Mouse (Mus musculus) layer of hippocampus, postnatal 14 days (tissue): Measurements from ENCODE around the gene Aes. TPM values are rescaled to one million over a fixed set of nuclear protein-coding genes. Genes with fewer than 3 reads are reported as not detected.
A peak's percentile ranks its signal among the peaks of the same experiment; 100 is the strongest.

Source experiments
- DNase-seq, 2 experiments: peaks; one replicate each; pipeline ENCODE4 v3.0.0; 2021 to 2022; ENCODE audit warnings: low spot score in 2 of 2, mixed read lengths in 1 of 2
- total RNA-seq, 2 experiments: library from RNA; stranded (reverse); gene quantifications; 2 replicates each; pipeline ENCODE4 v1.2.3; 2021

The Aes gene
- total RNA-seq, 2 experiments from 2014 or later = 639 to 673 TPM

DNA sequence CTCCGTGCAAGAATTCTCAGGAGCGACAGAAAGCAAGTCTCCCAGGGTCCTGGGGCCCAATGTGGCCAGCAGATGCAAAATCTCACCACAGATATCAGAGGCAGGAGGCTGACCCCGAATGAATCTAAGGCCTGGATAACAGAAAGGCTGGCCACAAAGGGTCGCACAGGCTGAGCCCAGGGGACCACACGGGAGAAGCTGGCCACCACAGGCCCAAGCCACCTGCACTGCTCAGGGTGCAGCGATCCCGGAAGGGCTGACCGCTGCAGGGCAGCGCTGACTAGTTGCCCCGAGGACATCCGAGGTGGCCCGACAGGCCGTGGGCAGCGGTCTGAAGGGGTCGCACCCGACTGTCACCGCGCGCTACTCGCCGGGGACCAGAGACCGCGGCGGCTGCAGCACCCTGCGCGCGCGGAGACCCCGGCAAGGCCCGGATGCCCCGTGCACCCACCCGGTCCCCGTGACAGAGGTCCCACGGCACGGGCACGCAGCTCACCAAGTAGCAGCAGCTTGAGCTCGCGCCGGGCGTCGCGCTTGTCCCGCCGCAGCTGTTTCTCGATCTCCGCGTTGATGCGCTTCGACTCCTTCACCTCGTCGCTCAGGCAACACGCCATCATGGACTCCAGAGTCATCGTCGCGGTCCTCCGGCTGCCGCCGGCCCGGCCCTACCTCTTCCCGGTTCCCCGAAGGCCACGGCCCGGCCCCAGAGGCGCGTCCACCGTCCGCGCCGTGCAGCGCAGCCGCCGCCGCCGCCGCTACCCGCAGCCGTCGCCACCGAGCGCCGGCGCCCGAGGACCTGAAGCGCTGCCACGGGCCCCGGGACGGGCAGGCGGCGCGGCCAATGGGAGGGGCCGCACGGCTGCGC, 14.8 kb upstream of the Aes start:
- DNase-seq = no peak

- peak; percentile 99 to 100 for DNase-seq
Observed at GRCm38 (mm10) chr10:81545161-81545747, 14.0 kb upstream of the Aes start, which contains the start of gene Gna11. Gene Gna11, minus strand, starts transcription at chr10:81545190.

GRCm38 (mm10) chr10:81546332-81546731, 13.0 kb upstream of the Aes start:
- no peak for DNase-seq

- no peak for DNase-seq
Observed at GRCm38 (mm10) chr10:81546788-81547571, 12.3 kb upstream of the Aes start.

DNA sequence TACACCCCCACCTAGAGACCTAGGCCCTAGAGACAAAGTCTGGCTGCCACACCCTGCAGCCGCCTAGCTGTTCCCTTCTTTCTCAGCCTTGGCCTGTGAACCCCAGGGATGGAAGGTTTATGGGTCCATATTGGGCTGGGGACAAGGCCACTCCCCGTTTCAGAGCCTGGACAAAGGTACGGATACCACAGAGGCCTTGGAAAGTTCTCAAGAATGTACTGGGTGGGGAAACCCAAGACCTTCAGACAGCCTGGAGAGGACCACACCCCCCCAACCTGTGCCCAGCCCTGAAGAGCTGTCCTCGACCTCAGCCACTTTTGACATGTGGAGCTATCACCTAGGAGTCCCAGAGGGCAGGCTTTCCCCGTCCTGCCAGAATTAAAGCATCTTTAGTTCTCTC, 10.3 kb upstream of the Aes start:
- no peak for DNase-seq

- DNase-seq = no peak
Observed at GRCm38 (mm10) chr10:81550257-81550656, 9.0 kb upstream of the Aes start.

DNA sequence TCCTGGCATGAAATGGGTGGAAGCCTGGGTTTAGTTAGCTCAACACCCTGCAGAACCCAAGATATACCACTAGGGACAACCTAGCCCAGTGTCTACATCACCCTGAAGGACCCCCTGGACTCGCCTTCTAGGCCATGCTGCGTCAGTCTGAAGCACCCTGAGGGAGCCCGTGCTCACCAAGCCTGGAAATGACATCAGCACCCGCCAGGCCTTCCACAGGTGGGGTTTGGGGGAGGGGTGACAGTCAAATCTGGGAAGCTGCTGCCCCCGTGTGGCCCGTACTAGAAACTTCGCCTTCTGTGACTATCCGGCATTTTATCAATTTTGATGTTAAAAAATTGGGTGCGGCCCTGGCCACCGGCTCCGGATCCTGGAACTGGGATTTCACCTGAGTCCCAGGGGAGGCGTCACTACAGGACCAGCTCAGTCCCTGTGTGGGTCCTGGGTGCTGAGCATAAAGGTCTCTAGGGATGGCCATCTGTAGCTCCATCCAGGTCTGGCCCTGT, 7.6 kb upstream of the Aes start:
- peak; percentile 80 to 88 for DNase-seq

DNA sequence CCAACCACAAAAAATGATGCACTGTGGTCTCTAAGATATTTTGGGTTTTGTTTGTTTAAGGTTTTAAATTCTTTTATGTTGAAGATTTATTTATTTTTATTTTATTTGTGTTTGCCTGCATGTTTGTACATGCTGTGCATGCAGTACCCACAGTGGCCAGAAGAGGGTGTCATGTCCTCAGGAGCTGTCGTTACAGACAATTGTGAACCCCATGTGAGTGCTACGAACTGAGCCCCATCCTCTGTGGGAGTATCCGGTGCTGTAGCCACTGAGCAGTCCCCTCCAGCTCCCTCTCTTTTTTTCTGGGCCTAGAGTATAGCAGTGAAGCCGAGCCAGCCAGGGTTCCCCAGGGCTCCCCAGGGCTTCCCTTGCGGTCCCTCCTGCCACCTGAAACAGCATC, 6.1 kb upstream of the Aes start:
- no peak for DNase-seq

GRCm38 (mm10) chr10:81553807-81554755, 5.2 kb upstream of the Aes start:
- no peak for DNase-seq

DNA sequence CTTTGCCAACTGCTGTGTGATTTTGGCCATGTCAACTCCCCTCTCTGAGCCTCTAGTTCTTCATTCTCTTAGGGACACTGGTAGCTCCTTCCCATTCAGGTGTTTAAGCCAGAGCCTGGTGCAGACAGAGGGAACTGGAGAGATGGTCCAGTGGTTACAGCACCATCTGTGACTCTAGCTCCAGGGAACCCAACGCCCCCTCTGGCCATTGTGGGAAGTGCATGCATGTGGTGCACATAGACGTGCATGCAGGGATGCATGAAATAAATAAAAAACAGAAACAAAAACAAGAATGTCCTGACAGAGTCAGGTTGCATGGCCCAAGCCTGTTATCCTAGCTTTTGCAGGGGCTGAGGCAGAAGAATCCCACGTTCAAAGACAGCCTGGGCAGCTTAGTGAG, 3.0 kb upstream of the Aes start:
- no peak for DNase-seq

DNA sequence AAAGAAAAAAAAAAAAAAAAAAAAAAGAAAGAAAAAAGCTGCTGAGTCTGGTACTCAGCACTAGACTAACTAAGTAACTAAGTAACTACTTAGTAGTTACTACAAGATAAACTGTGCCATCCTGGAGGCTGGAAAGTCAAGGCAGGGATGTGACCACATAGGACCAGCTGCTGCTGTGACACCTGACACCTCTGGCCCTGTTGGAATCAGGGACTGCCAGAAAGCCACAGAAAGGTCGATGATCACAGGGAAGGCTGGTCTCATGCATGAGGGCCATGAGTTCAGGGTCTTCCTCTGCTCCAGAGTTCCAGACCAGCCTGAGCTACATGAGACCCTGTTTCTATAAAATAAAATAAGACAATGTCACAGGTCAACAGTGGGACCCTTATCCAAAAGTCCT, 1.8 kb upstream of the Aes start:
- no peak for DNase-seq

DNA sequence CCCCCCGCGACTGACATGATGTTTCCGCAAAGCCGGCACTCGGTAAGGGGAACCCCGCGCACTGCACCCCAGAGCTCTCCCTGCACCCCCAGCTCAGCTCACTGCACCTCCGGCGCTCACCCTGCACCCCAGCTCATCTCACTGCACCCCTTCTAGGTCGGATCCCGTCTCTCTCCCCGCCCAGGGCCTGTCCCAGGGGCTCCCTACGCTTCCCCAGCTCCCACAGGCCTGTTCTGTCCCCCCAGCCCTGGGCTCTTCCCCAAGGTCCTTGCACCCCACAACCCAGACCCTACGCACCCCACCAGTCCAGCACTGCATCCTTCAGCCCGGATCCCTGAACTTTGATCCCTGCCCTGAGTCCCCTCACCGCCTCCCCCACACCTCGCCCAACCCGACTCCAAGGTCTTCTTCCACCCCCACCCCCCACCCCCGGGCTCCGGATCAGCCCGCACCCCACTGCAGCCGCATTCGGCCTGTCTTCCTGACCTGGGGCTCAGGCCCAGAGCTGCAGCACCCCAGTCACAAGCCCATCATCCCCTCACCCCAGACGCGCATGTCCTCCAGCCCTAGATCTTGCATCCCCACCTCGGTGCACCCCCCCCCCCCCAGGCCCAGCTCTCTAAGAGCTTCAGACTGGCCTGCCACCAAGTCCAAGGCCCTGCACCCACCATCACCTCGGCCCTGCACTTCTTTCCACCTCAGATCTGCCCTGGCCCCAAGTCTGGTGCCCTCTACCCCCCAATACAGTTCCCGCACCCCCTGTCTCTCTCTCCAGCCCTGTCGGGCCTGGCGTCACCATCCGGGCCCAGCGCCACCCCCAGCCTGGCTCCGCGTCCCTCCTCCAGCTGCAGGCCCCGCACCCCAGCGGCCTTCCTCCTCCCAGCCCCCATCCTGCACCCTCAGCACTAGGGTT, 595 bp downstream of the Aes start:
- peak; percentile 60 to 65 for DNase-seq

DNA sequence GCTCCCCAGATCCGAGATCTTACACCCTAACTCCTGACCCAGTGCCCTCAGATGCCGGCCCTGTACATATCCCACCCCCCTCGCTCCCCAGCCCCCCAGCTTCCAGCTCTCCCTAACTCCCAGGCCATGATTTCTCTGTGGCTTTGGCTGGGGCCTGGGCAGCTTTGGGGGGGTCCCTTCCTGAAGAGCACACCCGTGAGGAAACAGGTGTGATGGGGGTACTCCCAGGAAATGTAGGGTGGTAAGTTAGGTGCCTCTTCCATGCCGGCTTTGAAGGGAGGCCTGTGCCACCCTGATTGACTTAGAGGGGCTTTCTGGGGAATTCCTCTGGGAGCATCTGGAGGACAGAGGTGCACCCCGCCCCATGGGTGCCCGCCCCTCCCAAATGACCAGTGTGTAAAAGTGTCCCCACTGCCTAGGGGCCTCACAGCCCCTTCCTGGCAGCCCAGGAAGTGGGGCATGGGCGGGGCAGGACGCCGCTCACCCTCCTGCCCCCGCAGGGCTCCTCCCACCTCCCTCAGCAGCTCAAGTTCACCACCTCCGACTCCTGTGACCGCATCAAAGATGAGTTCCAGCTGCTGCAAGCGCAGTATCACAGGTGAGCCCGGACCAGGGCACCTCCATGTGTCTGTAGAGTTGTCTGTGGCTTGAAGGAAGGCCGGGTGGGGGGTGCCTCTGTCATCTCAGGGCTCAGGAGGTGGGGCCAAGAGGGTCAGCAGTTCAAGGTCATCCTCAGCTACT, 1.6 kb downstream of the Aes start:
- DNase-seq = no peak

- no peak for DNase-seq
Observed at GRCm38 (mm10) chr10:81562411-81562810, 3.1 kb downstream of the Aes start.

- no peak for DNase-seq
Observed at GRCm38 (mm10) chr10:81563481-81563880, 4.2 kb downstream of the Aes start.

DNA sequence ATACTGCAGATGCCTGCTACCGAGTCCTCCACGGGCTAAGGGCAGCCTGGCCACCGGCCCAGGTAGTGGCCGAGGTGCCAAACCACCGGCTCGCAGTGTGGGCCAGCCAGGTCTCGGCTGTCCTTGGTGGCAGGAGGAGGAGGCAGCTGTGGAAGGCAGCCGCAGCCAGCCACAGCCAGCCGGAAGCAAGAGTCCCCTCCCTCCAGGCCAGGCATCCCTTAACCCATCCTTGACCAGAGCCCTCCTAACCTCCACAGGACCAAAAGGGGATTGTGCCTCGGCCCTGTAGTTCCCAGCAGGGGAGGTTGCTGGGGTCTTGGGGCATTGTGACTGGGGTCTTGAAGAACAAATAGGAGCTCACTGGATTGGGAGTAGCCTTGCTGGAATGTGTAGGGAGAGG, 4.9 kb downstream of the Aes start:
- DNase-seq = no peak

DNA sequence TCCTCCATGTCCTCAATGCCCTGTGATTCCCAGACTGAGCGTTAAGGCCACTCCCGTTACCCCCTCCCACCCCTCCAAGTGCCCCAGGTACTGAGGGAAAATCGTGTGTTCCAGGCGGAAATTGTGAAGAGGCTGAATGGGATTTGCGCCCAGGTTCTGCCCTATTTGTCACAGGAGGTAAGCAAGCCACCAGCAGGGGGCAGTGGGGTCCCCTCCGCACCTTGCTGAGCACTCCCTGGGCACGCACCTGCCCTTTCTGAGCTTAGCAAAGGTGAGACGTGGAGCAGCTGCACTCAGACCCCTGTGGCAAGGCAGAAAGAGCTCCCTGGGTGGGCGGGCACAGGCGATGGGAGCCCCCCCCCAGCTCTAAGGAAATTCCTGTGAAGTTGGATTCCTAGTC, 5.4 kb downstream of the Aes start:
- DNase-seq = no peak

DNA sequence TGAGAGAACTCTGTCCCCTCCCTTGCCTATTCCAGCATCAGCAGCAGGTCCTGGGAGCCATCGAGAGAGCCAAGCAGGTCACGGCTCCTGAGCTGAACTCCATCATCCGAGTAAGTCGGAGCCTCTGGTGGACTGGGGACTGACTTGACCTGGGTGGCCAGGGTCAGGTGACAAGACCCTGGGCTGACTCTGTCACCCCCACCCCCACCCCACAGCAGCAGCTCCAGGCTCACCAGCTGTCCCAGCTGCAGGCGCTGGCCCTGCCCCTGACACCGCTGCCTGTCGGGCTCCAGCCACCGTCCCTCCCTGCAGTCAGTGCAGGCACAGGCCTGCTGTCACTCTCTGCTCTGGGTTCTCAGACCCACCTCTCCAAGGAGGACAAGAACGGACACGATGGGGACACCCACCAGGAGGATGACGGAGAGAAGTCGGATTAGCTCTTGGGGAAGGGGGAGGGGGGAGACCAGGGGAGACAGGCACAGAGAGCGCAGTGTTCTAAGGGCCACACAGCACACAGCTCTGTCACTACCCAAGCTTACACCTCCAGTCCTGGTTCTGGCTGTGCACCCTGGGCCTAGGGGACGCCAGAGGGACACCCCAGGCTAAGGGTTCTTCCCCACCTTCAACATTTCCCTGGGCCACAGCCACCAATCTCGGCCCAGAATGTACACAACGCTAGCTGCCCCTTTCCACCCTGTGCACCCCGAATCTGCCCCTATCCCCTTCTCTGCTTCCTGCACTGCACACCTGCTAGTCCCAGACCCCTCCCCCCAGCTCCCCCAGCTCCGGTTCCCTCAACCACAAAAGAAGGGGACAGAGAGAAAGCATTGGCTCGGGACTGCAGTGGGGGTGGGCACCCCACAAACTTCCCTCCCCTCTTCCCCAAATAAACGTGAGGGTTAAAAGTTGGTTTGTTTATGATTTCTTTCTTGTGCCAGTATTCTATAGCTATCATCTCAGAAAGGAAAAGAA, 6.3 kb downstream of the Aes start:
- no peak for DNase-seq
